Mouse (Mus musculus): ENCODE measurements around the gene Tbcd.

- TF ChIP-seq CEBPB (IDR thresholded peaks at IDR 0.05; ENCODE audit: insufficient read depth, poor library complexity, severe bottlenecking) (no peak), REST (IDR thresholded peaks at IDR 0.05; ENCODE audit: insufficient read depth, insufficient read length) (no peak), E2F4 (IDR thresholded peaks at IDR 0.05; ENCODE audit: insufficient read depth) (no peak), POLR2A (IDR thresholded peaks at IDR 0.05; ENCODE audit: insufficient read length, low read depth) (no peak), TCF3 (IDR thresholded peaks at IDR 0.05; ENCODE audit: insufficient read length, low read depth) (no peak)
These were observed 90.7 kb downstream of the Tbcd start for GRCm38 (mm10) chr11:121542471-121542870.
